Mouse (Mus musculus) thymus, adult 2 months (tissue): ENCODE data around the gene Prkn.

Experiments used
- CTCF ChIP-seq: fragments of 200-500 bp; IDR thresholded peaks from 2 replicates; pipeline ENCODE4 v1.5.1; 2012; ENCODE audit warnings: mild to moderate bottlenecking, control low read depth, low read length, moderate library complexity, borderline replicate concordance; ENCODE audit not compliant: control insufficient read depth, poor library complexity, insufficient read depth; ENCODE audit errors: extremely low read depth
- POLR2A ChIP-seq: fragments of 200-500 bp; IDR thresholded peaks from 2 replicates; pipeline ENCODE4 v1.6.1; 2012; ENCODE audit warnings: mild to moderate bottlenecking, low read length, control low read depth, moderate library complexity; ENCODE audit not compliant: control insufficient read depth, poor library complexity, insufficient read depth; ENCODE audit errors: extremely low read depth

DNA sequence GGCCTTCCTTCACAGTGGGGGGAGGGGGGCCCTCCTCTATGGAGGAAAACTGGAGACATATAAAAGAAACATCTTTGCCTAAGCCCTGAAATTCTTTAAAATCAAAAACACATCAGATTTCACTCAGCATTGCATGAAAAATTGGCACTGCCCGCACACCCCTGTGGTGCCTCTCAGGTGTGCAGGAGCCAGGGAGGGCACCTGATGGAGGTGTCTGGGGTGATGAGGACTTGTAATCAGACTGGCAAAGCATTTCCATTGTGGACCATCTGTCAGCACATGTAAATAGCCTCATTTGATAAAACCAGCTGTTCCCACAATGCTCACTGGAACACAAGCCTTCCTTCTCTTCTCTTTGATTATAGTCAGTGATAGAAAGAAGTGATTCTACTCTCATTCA lies 928.8 kb downstream of the Prkn start:
- no peak for TF ChIP-seq POLR2A
- no peak for TF ChIP-seq CTCF
